Mouse (Mus musculus) macrophage (primary cell): ENCODE measurements around the gene Mis18a. TPM values are rescaled to one million over a fixed set of nuclear protein-coding genes. Genes with fewer than 3 reads are reported as not detected.

ENCODE experiments used
- H3K27ac ChIP-seq: fragments of 350-480 bp; formaldehyde crosslinking; 2 replicates; pipeline ENCODE4 v1.9.0; 2021
- H3K36me3 ChIP-seq: fragments of 350-480 bp; formaldehyde crosslinking; 2 replicates; pipeline ENCODE4 v1.9.0; 2021; ENCODE audit errors: inconsistent target
- H3K4me3 ChIP-seq: fragments of 350-480 bp; formaldehyde crosslinking; 2 replicates; pipeline ENCODE4 v1.9.0; 2021; ENCODE audit errors: inconsistent target
- H3K79me2 ChIP-seq: fragments of 350-480 bp; formaldehyde crosslinking; 2 replicates; pipeline ENCODE4 v1.9.0; 2021; ENCODE audit errors: inconsistent target
- WGBS: methylation state at CpG from one replicate; pipeline ENCODE4 v1.1.7; 2026; ENCODE audit warnings: inconsistent platforms; ENCODE audit not compliant: missing documents; 5-methylcytosine and 5-hydroxymethylcytosine counted together
- polyA plus RNA-seq: library from polyadenylated mRNA; stranded (reverse); fragments of 250-400 nt; gene quantifications from 3 replicates; pipeline ENCODE4 v1.2.4, GENCODE M21; 2018; ENCODE audit warnings: inconsistent platforms
- total RNA-seq, 78 experiments: library from RNA; depleted of rRNA; stranded (reverse); fragments of 250-400 nt; gene quantifications; 1 replicate in 9 of 78; 2 replicates in 24 of 78; 3 replicates in 43 of 78; 4 replicates in 2 of 78; pipeline ENCODE4 v1.2.4; 2018; ENCODE audit warnings: inconsistent platforms in 56 of 78

Gene Mis18a
- 10 to 100 TPM in 4 of 26 experiments, 1 to 10 TPM in 21, not detected in 1; 1.6 to 21.1 (median 5.0) TPM for total RNA-seq (2018; cell fraction: chromatin; rRNA removed)
- total RNA-seq (2018; cell fraction: cytosol; rRNA removed), result 10 to 100 TPM in 25 of 26 experiments, 1 to 10 TPM in 1; 8.3 to 20.5 (median 13.7) TPM
- total RNA-seq (2018; cell fraction: nucleus; rRNA removed), result 10 to 100 TPM in 6 of 26 experiments, 1 to 10 TPM in 20; 3.5 to 18.7 (median 6.6) TPM
- polyA plus RNA-seq, result 13.5 to 23.9 TPM (median 15.4 TPM) in 3 replicates

GRCm38 (mm10) chr16:90727233-90728115 lies at the start of gene Mis18a:
Mis18a (minus strand) TSS chr16:90727404.
- WGBS, result 1% methylated on average over 50 of the region's 53 CpGs

GRCm38 (mm10) chr16:90775946-90776520 lies 48.8 kb upstream of the Mis18a start:
- H3K36me3 ChIP-seq, result peaks cover 92% of the 10 kb centered on the region
- no peak overlapping the region for H3K4me3 ChIP-seq
- no peaks in the 10 kb centered on the region for H3K79me2 ChIP-seq
- no peak overlapping the region for H3K27ac ChIP-seq
- 94% methylated on average over 10 of the region's 10 CpGs for WGBS

More at GRCm38 (mm10) chr16:90727233-90728115, at the start of gene Mis18a:
- peaks cover 28% of the 10 kb centered on the region for H3K79me2 ChIP-seq
- H3K4me3 ChIP-seq, result peak within 1 kb of the TSS; percentile 84
- peak within 1 kb of the TSS; percentile 55 for H3K27ac ChIP-seq
- H3K36me3 ChIP-seq, result peaks cover 8% of the 10 kb centered on the region; the same call in 1 of the 2 replicates

GRCm38 (mm10) chr16:90774646-90775045 lies 47.4 kb upstream of the Mis18a start:
- Histone ChIP-seq H3K36me3 (peaks cover 90% of the 10 kb centered on the region), H3K27ac (no peak overlapping the region), H3K4me3 (no peak overlapping the region), H3K79me2 (no peaks in the 10 kb centered on the region)
- WGBS, result 95% methylated on average over 6 of the region's 6 CpGs

- peaks cover 89% of the 10 kb centered on the region for H3K36me3 ChIP-seq
- no peaks in the 10 kb centered on the region for H3K79me2 ChIP-seq
- H3K4me3 ChIP-seq, result no peak overlapping the region
- no peak overlapping the region for H3K27ac ChIP-seq
- WGBS, result 93% methylated on average over 12 of the region's 12 CpGs
These were observed 47.0 kb upstream of the Mis18a start for GRCm38 (mm10) chr16:90774216-90774615.

- H3K27ac ChIP-seq, result no peak overlapping the region
- H3K79me2 ChIP-seq, result no peaks in the 10 kb centered on the region
- H3K4me3 ChIP-seq, result no peak overlapping the region
- H3K36me3 ChIP-seq, result peaks cover 60% of the 10 kb centered on the region
- 91% methylated on average over 15 of the region's 15 CpGs for WGBS
These were observed 39.8 kb upstream of the Mis18a start for GRCm38 (mm10) chr16:90766919-90767454.

GRCm38 (mm10) chr16:90765195-90765877 lies 38.1 kb upstream of the Mis18a start:
- 74% methylated on average over 9 of the region's 9 CpGs for WGBS
- Histone ChIP-seq H3K79me2 (no peaks in the 10 kb centered on the region), H3K4me3 (no peak overlapping the region), H3K27ac (no peak overlapping the region), H3K36me3 (peaks cover 50% of the 10 kb centered on the region)

GRCm38 (mm10) chr16:90760515-90760914 lies 33.3 kb upstream of the Mis18a start:
- Histone ChIP-seq H3K4me3 (no peak overlapping the region), H3K27ac (no peak overlapping the region), H3K36me3 (peaks cover 28% of the 10 kb centered on the region), H3K79me2 (no peaks in the 10 kb centered on the region)
- 91% methylated on average over 4 of the region's 4 CpGs for WGBS

- Histone ChIP-seq H3K27ac (no peak overlapping the region), H3K4me3 (no peak overlapping the region), H3K79me2 (no peaks in the 10 kb centered on the region), H3K36me3 (peaks cover 35% of the 10 kb centered on the region)
- 90% methylated on average over 3 of the region's 3 CpGs for WGBS
These were observed 32.1 kb upstream of the Mis18a start for GRCm38 (mm10) chr16:90759335-90759734.

GRCm38 (mm10) chr16:90753386-90753941 lies 26.3 kb upstream of the Mis18a start:
- Histone ChIP-seq H3K27ac (no peak overlapping the region), H3K79me2 (no peaks in the 10 kb centered on the region), H3K36me3 (peaks cover 34% of the 10 kb centered on the region), H3K4me3 (no peak overlapping the region)
- 88% methylated on average over 13 of the region's 13 CpGs for WGBS

- Histone ChIP-seq H3K4me3 (no peak overlapping the region), H3K79me2 (no peaks in the 10 kb centered on the region), H3K36me3 (peaks cover 7% of the 10 kb centered on the region; the same call in 1 of the 2 replicates), H3K27ac (no peak overlapping the region)
- 98% methylated on average over 7 of the region's 7 CpGs for WGBS
These were observed 21.0 kb upstream of the Mis18a start for GRCm38 (mm10) chr16:90748169-90748568.

GRCm38 (mm10) chr16:90747143-90747542 lies 19.9 kb upstream of the Mis18a start:
- H3K79me2 ChIP-seq, result no peaks in the 10 kb centered on the region
- no peak overlapping the region for H3K4me3 ChIP-seq
- 47% methylated on average over 6 of the region's 6 CpGs for WGBS
- H3K27ac ChIP-seq, result no peak overlapping the region
- peaks cover 5% of the 10 kb centered on the region; the same call in 1 of the 2 replicates for H3K36me3 ChIP-seq

- Histone ChIP-seq H3K4me3 (no peak within 1 kb of the TSS), H3K27ac (no peak within 1 kb of the TSS), H3K36me3 (no peaks in the 10 kb centered on the region), H3K79me2 (no peaks in the 10 kb centered on the region)
- 93% methylated on average over 26 of the region's 26 CpGs for WGBS
These were observed 11.1 kb upstream of the Mis18a start, which contains the start of gene Mrap for GRCm38 (mm10) chr16:90738092-90738956. Mrap (plus strand) TSS chr16:90738207.

GRCm38 (mm10) chr16:90736672-90737270 lies 9.6 kb upstream of the Mis18a start:
- Histone ChIP-seq H3K36me3 (no peaks in the 10 kb centered on the region), H3K27ac (no peak overlapping the region), H3K79me2 (no peaks in the 10 kb centered on the region), H3K4me3 (no peak overlapping the region)
- 68% methylated on average over 10 of the region's 10 CpGs for WGBS
